Mouse (Mus musculus) 3134 (cell line): Measurements from ENCODE around the gene Slc10a3.
"Not testable (repeated sequence)": the region's sequence is repeated elsewhere in the genome, so short reads cannot be mapped to it uniquely, and the experiment has no call there.

ENCODE experiments used
- DNase-seq: peaks from one replicate; pipeline ENCODE4 v3.0.0-alpha.2; 2011; ENCODE audit warnings: low spot score; ENCODE audit not compliant: insufficient read length; ENCODE audit errors: extremely low read depth

Gene Slc10a3

DNA sequence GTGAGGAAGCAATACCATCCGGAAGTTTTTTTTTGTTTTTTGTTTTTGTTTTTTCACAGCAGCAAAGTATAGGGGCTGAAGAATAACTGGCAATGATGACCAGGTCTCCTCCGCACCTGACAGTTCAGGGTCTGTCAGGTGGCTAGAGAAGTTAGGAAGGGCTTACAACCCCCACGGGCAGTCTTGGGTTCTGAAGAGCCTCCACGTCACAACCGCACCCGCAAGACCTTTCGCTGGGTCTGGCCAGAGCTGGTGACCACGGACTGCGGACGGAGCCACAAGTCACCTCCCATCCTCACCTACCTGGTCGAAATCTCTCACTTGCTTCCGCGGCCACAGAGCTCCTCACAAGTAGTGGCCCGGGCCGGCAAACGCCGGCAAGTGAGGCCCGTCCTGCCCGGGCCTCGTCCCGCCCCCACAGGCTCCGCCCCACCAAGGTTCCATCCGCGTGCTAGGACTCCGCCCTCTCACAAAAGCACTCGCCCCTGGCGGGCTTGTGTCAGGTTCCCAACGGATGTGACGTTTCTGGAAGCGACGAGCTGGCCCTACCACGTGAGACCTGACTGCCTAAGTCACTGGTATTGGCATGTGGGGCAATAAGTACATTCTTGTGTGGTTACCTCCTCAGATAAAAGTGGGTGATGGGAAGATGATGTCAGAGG, at the start of gene Slc10a3, which contains the start of gene Ubl4a:
Slc10a3 (minus strand) TSS at position 462 of the 662 bp plus-strand sequence.
Ubl4a (minus strand) TSS at position 331 of the 662 bp plus-strand sequence.
- DNase-seq = peak; percentile 95

DNA sequence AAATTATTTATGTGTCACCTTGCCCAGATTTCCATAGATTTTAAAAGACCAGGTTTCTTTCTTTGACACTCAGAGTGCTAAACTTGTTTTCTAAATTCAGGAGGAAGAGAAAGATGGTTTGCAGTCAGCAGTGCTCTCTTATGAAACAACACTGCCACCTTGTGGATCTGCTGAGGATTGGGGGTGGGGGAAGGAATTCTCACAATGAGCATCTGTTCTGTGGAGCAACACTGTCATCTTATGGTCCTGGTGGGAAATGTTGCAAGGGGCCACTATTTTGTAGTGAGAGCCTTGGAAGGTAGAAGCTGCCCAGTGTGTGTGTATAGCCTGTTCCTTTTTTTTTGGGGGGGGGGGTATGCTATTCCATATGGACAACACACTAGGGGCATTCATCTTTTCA, 40.2 kb upstream of the Slc10a3 start:
- peak; percentile 32 for DNase-seq

DNA sequence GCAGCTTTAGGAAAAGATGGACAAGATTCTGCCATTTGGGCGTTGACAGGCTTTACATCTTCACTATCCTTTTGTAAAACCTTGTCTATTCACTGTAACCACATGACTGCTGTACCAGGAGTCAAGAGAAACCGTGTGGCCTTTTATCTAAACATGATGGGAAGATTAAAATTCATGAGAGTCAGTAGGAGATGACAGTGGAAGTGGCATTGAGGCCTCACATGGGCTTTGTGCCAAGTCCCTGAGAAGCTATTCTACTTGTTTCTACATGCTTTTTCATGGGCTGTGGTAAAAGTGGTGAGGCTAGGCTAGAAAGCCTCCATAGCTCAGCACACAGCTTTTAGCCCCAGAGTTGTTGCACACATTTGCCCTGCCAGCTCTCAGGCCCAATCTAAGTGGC, 35.2 kb upstream of the Slc10a3 start:
- no peak for DNase-seq

DNA sequence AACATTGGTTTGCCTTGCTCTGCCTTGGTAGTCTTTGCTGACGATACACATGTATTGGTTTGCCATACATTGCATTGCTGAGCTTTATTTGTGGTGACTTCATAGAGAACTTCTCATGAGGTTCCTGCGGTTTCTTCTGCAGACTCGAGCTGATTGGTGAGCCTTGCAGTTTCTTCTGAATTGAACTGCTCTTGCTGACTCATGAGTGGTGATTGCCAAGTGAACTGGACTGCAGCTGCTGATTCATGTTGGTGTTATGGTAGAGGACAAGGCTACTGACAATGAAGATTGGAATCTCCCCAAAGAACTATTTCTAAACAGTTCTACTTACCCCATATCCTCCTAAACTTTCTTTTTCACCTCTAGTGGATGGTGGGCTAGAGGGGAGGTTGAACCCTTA, 27.0 kb upstream of the Slc10a3 start:
- DNase-seq = peak; percentile 55

DNA sequence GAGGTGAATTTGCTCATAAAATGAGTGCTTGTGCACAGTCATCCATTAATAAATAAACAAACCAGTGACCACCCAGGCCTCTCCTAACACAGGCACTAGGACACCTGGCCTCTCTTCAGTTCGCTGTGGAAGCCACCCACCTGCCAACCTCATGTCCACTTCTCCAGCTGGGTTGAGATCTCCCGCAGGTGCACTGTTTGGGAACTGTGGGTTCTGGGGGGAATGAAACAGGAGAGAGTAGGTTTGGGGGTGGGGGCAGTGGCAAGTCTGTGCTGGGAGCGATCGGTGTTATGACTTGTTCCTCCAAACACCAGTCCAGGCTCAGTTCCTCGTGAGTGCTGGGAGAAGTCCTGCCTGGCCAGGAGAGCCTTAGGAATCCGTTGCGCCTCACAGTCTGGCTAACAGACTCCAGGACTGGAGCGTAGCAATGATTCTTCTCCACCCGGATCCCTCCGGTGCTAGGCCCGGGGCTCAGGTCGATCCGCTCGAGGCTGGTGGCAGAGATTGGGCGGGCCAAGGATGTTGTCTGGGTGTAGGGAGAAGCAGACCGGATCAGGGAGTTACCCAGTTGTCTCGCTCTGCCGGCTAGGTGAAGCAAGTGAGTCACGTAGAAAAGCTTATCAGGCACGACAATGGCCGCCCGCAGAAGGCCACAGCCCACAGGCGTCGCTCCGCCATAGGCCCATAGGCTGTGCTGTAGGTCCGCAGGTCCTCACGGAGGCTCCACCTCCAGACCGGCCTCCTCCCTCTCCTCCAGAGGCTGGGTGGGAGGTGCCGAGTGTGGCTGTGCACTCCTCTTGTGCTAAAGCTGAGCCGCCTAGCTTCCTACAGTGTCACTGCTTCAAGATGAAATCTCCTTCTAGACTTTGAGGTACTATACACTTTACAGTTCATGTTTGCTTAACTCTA, 19.6 kb upstream of the Slc10a3 start, which contains the start of the genes Fam3a and Ikbkg:
Fam3a (minus strand) TSS at position 738 of the 909 bp plus-strand sequence.
Ikbkg (plus strand) TSS at position 756 of the 909 bp plus-strand sequence.
- peak; percentile 90 for DNase-seq

DNA sequence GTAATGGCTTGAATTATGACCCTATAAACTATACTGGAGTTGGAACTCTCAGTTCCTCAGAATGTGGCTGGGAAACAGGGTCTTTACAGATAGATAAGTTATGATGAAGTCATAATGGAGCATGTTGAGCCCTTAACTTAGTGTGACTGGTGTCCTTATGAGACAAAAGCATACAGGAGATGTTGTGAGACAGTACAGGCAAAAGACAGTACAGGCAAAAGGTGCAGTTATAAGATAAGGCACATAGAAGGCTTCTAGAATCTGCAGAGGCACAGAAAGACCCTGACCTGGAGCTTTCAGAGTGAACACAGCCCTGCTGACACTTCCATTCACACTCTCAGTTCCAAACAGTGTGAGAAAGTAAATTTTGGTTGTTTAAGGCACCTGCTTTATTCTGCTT, 15.0 kb upstream of the Slc10a3 start:
- no peak for DNase-seq

DNA sequence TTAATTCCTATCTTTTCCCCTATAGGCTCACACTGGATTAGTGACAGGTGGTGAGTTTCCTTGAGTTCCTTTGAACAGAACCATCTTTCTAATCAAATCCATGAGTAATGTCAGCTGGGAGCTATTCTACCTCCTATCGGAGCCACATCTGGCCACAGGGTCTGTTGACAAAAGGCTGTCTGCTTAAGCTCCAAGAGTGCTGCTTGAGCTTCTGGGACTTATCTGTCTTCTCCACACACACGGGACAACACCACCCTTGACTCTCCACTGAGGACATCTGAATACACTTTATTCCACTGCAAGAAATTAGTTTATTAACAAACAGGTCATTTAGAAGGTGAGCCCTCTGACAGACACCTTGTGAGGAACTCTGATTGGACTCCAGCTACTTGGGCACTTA, 11.3 kb upstream of the Slc10a3 start:
- no peak for DNase-seq

DNA sequence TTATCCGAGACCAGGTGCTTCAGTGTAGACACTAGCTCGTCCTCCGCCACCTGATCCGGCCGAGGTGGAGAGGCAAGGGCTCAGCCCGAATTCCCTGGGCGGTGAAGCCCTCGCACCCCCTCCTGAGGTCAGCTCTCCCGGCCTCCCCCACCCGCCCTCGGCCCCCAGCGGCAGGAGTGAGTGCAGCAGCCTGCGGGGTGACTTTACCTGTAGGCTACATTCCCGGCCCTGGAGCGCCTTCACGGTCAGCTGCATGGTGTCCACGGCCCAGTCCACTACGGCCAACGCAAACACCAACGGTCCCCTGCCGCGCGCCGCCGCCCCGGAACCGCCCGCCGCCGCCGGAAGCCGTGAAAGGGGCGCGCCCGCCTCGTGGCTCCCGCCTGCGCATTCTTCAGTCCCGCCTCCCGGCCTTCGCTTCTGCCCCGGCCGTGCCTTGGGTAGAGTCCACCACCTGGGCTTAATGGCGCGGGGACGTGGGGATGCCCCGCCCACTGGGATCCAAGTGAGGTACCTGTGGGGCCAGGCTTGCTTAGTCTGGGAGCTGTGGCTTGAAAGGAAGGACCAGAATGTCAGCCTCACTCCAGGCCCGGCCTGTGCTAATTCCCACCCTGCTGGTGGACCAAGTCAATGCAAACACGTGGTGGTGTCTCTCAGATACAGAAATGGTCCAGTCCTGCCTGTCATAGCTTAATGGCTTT, 4.8 kb downstream of the Slc10a3 start:
- DNase-seq = peak; percentile 81

DNA sequence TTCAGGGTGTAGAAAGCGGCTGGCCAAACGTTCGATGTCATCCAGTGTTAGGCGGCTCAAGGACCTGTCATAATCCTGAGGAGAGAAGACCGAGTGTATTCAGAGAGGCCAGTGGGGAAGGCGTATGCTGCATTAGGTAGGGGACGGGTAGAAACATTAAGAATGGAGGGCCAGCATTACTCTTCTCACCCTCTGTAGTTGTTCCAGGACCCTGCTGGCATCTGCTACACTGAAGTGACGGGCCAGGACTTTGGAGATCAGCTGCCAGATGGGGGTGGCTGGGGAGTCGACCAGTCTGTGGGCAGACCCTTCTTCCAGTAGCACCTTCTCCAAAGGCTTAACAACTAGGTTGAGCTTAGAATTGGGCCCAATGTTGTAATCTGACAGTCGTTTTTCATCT, 5.6 kb downstream of the Slc10a3 start:
- DNase-seq = no peak

DNA sequence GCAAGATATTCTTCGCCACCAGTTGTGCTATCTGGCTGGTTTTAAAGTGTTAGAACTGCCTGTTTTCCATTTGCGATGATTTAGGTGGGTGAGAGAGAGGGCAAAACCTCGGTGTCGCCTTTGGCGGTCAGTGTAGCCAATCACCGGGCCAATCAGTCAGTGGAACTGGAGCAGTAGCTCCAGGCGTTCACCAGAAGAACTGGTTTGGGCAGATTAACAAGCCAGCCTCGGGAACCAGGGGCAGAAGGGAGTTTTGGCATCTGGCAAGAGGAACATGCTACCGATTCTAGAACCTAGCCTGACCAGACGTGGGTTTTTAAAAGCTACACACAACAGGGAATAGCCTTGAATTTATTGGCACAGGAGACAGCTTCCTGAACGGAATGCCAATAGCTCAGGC, 14.0 kb downstream of the Slc10a3 start:
- no peak for DNase-seq

DNA sequence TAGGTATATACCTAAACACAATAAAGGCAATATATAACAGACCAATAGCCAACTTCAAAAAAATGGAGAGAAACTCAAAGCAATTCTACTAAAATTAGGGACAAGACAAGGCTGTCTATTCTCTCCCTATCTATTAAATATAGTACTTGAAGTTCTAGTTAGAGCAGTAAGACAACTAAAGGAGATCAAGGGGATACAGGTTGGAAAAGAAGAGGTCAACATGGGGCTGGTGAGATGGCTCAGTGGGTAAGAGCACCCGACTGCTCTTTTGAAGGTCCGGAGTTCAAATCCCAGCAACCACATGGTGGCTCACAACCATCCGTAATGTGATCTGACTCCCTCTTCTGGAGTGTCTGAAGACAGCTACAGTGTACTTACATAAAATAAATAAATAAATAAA, 16.1 kb downstream of the Slc10a3 start:
- DNase-seq = not testable (repeated sequence)

DNA sequence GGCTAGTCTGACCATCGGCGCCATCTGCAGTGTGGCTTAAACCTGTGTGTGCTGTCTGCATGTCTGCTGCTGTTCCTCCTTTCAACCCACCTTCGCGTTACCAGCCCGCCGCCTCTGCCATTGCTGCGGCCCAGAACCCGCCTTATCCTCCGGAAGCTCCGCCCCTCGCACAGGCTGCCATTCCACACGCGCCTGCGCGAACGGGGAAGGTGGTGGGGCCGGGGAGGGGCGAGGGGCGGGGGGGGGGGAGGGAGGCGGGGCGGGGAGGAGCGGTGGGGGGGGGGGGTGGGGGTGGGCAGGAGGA, 19.7 kb downstream of the Slc10a3 start, which contains the start of gene Lage3:
Lage3 (minus strand) TSS at position 152 of the 304 bp plus-strand sequence.
- DNase-seq = peak; percentile 74

DNA sequence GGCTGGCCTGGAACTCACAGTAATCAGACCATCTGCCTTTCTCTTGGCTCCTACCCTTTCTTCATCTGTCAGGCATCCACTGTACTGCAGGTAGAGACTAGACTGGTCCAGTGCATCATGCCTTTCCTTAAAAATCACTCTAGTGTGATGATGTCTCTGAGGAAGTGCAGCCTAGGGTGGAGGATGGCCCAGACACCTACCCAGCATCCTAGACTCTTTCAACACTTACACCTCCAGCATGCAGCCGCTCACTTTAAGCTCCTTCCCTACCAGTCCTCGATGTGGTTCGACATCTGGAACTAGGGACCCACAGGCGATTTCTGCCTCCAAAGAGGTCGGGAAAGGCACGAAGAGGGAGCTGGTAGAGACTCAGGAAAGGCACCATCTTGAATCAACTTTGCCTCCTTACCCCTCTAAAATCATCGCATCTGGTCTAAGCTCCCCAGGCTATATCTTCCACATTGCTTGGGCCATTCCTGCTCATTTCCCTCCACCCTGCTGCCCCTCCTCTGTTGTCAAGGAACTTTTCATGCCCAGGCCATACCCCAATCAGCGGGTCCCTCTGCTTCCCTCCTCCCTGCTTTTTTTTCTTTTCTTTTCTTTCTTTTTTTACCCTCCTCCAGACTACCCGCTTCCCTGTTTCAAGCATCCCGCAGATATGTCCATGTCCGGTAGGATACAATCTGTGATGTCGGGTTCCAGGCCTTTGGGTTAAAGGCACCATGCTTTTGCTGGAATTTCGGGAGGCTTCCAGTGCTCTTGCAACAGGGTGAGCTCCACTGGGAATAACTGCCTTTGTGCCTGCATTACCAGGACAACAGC, 20.3 kb downstream of the Slc10a3 start:
- DNase-seq = no peak

DNA sequence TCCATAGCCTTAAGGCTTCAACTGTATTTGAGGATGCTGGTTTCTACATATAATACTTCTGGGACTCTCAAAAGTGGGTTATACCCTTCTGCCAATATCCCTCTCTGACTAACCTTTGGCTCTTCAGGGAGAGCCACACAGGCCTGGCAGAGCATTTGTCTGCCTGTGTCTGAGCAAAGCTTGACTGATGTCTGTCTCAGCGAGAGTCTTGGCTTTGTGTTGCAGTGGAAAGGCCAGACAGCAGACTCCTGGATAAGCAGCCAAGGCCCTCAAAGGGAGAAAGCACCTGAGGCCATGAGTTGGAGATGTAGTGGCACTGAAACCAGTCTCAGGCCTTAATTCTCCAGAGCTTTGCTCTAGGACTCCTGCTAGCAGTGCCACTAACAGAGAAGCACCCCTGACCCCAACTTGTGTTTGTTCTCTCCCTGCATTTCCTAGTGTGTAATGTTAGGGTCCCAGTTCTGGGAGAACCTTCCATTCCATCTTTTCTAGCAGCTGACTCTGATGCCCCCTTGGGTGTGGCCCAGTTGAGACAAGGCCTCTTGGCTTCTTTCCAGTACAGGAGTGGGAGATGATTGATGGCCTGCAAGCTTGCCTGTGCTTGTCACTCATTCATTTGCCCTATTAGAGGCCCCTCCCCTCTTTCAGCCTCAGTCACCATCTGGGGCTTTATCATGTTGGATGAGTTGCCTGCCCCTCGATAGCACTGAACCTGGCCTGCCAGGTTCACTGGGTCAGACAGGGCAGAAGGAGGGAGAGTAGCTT, 42.8 kb downstream of the Slc10a3 start:
- no peak for DNase-seq

DNA sequence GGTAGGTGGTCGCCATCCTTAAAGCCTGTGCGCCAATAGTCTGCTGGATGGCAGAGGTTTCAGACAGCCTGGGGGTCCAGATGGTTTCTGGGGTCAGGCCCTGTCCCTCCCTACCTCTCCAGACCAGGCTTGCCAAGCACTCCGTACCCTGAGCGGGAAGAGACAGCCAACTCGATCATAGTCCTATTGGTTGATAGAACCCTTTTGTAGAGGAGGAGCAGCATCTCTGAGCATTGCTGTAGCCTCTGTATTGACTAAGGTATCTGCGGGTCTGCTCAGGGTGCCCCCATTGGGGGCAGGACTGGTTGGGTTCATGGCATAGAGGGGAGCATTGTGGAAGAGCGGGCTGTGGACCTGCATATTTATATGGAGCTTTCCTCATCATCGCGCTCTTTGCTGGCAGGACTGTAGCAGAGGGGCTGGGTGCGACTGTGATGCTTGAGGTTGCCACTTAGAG, 43.9 kb downstream of the Slc10a3 start:
- no peak for DNase-seq

DNA sequence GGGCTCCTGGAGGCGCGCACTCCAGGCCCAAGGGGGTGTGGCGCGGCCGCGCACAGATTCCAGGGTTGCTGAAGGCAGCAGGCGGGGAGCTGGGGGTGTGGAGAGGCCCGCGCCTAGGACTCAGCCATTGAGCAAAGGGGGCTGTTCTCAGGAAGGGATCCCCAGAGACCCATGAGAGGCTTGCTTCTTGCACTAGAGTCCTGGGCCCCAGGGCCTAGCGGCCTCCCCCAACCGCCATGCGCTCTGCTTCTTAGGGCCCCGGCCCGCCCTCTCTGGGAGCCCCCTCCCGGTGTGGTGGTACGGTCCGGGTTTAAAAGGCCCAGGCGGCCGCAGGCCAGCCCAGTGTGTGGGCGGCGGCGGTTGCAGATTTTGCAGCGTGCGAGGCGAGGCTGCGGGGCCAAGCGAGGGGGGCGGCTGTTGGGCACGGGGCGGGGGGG, 44.4 kb downstream of the Slc10a3 start, which contains the start of gene Plxna3:
Plxna3 (plus strand) TSS at position 342 of the 437 bp plus-strand sequence.
- peak; percentile 85 for DNase-seq
